Mouse (Mus musculus) layer of hippocampus, adult 18-20 months (tissue): ENCODE measurements around the gene Cygb. TPM values are rescaled to one million over a fixed set of nuclear protein-coding genes. Genes with fewer than 3 reads are reported as not detected.

Experiments
- DNase-seq, 2 experiments: peaks; one replicate each; pipeline ENCODE4 v3.0.0; 2022; ENCODE audit warnings: low spot score in 2 of 2
- total RNA-seq, 2 experiments: library from RNA; stranded (reverse); gene quantifications; 2 replicates each; pipeline ENCODE4 v1.2.3; 2021

Gene Cygb
- total RNA-seq, 2 experiments from 2014 or later: 71.3 to 80.7 TPM

DNA sequence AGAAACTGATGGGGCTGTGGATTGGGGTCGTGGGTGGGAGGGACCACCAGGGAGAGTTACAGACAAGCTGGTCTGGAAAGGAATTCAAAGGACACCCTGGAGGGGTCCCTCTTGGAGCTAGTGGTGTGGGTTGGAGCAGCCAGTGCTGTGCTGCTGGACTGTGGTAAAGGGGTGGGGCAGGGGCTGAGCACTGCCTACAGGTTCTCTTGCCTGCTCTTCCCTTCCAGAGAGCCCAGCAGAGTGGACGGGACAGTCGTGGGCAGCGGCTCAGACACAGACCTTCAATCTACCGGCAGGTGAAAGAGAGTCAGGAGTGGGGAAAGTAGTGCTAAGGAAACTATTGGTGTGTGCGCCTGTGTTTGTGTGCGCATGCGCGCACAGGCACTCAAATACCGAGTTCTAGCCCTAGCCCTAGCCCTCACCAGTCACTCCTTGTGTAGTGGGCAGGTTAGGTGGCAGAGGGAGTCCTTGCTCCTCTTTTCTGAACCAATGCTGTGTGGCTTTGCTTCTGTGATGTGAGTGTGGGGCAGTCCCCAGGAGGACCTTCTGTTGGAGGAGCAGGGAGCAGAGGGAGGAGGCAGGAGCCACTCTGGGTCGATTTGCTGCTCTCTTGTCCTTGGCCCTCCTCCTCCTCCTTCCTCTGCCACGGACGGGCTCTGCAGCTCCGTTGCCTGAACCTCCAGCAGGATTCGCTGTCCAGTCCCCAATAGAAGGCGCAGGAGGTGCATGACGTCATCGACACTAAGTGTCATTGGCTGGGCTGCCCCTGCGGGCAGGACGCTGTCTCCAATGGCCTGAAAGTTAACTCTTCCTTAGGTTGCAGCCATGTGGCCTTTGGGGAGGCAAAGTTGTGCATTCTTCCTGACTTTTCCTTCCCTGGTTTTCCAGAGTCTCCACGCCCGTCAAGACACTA lies 3.5 kb upstream of the Cygb start:
- DNase-seq: peak; percentile 82 to 87

DNA sequence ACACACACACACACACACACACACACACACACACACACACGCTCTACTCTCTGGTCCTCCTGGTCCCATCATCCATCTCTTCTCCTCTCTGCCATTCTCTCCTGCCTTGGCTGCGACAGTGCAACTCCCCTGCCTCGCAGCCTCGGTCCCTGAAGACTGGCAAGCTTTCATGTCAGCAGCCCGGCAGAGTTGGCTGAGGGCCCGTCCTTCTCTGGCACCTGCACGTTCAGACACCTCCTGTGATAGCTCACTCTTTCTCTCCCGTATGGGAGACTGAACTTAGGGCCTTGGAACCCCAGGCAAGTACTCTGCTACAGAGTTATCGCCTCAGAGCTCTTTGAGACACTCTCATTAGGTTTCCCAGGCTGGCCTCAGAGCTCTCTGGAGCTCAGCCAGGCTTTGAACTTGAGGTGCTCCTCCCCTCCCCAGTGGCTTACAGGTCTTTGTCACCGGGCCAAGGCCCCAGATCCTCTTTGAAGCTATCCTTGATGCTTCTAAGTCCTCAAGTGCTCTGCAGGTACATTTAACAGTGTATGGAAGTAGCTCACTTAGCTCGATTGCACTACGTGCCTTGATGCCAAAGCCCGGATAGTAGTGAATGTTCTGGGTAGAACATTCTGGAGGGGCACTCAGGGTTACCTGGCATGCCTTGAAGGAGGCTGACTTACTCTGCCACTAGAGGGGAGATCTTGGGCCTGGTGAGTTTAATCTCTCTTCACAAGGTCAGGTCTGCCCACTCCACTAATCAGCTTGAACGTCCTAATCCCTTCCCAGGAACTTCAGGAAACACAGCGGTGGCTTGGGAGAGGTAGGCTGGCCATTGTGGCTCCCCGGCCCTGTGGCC lies 2.5 kb upstream of the Cygb start:
- no peak for DNase-seq

DNA sequence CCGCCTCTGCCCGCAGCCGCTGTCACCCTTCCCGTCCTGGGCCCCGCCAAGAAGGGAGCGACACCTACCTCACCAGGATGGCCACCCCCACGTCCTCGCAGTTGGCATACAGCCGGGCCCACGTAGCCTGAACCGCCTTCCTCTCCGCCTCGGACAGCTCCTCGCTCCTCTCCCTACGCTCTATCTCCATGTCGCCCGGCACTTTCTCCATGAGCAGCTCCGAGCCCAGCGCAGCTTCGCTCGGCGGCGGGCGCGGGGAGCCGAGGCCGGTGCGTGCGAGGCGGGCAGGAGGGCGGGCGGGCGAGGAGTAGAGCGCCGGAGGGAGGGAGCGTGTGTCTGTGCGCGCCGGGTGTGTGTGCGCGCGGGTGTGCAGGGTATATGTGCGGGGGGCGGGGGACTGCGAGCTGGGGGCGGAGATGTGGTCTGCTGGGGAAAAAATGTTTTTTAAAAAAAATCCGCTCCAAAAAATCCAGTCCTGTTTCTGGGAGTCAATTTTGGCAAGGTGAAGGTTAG lies 348 bp downstream of the Cygb start:
- no peak for DNase-seq

- no peak for DNase-seq
These were observed 879 bp downstream of the Cygb start, which contains the start of gene Prcd for GRCm38 (mm10) chr11:116653234-116653633. Gene Prcd, plus strand, starts transcription at chr11:116653534.

- peak in 1 of 2 experiments; percentile 19 for DNase-seq
These were observed 1.6 kb downstream of the Cygb start for GRCm38 (mm10) chr11:116652330-116653098.

GRCm38 (mm10) chr11:116651339-116651738 lies 2.8 kb downstream of the Cygb start:
- peak in 1 of 2 experiments; percentile 20 for DNase-seq

DNA sequence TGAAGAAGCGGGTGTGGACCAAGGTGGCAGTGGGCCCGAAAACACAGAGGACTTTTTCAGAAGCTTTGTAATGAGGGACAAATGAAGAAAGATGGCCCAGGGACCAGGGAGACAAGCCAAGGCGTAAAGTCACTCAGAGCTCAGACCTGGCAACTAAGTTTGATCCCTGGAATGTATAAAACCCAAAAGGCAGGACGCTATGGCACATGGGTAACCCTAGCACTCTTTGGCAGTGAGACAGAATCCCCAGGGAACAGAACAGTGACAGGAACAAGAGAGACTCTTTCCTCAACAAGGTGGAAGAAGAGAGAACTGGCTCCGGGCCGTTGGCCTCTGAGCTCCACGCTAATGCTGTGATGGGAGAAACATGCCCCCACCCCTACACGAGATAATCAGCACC lies 3.3 kb downstream of the Cygb start:
- DNase-seq: no peak

DNA sequence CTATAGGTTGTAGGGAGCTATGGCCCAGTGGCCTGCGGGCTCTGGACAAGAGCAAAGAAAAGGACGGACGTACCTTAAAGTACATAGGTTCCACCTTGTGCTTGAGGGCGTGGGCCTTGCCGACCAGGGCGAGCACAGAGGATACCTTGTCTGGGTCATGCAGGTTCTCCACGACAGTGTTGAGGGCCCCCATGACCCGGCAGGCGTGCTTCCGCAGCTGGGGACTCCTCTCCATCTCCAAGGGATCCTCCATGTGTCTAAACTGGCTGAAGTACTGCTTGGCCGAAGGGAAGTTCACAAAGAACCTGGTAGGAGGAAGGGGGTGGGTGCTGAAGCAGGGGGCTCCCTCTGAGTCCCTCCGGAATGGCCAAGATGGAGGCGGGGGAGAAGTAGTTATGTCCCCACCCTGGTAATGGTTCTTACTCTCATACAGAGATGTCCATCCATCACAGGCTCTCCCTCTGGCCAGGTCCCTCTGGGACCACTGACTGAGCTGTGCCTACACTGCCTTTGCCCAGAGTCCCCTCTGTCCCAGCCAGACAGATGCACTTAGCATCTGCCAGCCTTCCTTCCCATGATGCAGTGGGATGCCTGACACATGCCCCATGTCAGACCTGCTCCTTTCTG lies 4.3 kb downstream of the Cygb start:
- no peak for DNase-seq

- DNase-seq: no peak
These were observed 5.1 kb downstream of the Cygb start for GRCm38 (mm10) chr11:116648976-116649375.

GRCm38 (mm10) chr11:116648213-116648921 lies 5.7 kb downstream of the Cygb start:
- DNase-seq: no peak

DNA sequence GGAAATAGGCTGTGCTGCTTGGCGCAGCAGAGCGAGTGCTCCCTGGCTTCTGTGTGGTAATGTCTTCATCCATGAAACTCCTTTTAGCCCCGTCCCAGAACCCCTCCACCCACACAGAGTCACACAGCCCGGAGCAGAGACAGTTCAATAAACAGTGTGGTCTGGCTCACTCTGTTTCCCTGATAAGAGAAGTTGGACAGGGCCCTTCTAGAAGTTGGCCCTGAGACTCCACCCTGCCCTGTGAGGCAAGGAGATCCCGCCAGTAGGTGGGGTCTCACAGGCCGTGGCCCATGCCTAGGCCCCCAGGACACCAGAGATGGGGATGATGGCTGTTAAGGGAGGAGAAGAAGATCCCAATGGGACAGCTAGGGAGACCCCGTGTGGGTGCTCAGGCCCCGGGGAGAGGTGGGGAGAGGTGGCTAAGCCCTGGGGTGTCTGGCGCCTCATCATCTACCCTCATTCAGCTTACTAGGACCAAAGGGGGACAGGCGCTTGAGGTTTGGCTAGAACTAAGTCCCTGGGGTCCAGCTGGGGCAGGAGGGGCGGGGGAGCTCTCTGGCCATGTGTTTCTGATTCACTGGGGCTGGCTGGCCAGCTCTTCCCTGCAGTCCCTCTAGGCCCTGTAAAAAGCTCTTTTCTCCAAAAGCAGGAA lies 6.6 kb downstream of the Cygb start:
- no peak for DNase-seq

DNA sequence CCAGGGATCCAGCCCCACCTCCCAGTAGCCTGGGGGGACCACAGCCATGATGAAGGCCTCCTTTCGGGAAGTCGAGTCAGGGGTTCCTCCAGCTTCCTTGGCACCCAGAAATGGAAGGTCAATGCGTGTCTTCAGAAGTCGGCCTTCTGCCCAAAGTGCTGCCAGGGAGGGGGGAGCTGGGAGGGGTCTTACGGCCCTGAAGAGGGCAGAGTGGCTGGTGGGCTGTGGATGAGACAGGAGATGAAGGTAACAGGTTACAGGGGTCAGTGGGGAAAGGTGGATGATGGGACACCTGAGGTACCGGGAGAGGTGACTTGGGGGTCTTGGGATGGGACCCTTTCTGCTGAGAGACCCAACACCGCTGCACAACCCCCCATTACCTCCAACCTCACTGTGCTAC lies 7.3 kb downstream of the Cygb start:
- no peak for DNase-seq

DNA sequence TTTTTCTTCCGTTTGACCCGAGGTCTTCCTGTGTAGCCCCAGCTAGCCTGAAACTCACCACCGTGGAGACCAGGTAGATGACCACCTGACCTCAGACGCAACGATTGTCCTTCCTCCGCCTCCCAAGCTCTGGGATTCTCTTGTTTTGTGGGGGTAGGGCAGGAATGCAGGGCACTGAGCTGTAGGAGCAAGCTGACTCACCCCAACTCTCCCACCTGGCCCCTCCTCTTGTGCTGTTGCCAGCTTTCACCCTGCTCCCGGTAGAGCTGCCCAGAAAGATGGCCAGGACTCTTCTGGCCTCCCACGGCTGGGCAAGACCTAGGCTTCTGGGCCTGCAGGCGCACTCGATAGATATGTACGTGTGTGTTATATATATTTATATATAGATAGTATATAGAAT lies 8.0 kb downstream of the Cygb start:
- no peak for DNase-seq

DNA sequence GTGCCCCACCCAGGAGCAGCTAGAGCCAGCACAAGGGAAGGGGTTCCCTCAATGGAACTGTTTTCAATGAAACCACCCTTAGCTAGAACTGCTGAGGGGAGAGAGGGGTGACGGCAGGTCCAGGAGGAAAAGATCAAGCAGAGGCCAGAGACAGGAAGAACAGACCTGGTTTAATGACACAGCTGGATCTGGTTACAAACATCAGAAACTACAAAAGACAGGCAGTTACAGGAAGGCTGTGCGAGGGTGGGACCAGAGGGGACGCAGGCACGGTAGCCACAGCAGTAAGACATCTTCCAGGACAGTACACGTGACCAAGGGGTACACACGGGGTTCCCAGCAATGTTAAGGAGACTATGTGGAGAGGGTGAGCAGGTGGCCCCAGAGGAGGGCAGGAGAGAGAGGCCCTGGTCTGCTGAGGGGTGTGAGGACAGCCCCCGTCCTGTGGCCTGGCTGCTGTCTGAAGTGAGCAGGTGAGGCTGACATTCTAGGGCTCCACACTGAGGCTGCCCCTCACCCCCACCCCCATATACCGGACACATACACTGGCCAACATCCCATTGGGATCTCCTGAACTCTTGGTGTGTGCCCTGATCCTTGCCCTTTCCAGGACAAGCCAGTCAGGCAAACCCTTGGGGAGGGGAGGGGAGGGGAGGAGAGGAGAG lies 8.5 kb downstream of the Cygb start:
- DNase-seq: no peak

DNA sequence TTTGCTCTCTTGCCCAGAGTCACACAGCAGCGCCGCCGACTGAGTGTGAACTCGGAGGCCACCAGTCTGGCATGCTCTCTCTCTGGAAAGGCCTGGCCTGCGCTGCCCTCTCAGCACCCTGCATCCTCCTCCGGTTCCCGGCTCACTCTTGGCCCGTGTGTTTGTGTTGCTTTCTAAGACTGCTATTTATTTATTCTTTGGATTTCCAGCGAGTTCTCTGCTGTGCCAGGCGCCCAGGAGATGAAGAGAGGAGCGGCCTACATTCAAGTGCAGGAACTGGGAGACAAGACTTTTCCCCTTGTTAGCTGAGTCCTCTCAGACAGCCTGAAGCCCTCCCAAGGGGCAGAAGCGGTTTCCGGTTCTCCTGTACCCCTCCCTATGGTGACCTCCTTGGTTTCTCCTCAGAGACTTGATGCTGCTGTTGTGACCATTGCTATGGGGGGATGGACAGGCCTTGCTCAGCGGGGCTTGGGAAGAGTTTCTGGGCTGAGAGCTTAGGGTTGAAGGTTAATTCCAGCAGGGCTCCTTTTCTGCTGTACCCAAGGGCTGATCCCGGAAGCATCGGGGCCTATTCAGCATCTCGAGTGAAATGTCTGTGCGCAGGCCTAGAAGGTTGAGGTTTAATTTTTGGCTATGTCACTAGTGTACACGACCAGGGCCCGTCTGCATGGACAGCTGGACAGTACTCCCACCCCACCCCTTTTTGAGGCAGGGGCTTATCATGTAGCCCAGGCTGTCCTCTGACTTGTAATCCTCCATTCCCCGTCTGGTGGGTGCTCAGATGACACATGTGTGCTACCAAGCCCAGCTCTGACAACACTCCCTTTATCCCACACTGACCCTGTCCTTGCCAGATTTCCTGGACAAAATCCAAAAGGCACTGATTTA lies 9.6 kb downstream of the Cygb start:
- DNase-seq: no peak

DNA sequence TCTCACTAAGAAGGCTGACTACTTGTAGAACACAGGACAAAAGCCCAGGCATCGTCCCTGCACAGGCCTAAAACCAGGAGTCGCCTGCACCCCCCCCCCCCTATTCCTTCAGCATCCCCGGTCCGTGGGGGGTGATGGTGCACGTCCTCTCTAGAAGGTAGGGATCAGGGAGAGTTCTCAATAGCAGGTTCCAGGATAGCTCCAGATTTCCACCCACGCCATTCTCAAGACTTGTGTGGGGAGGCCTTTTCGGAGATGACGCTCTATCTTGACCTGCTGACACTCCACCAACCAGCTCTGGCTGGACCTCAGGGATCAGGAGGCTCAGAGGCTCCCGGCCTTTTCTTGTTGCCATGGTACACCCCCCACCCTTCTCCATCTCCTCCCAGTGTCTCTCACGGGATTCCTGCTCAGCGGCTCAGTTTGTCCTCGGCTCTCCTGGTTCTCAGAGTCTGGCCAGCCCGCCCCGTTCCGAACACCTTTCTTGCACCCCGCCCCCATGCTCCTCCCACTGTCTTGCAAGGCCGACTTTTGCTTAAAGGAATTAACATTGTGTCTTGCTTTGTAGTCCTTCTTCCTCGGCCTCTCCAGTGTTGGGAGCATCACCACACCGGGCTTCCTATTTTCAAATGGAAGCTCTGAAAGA lies 10.4 kb downstream of the Cygb start:
- DNase-seq: no peak
